ENCODE assay signal across 26 mouse cellular contexts in genomic region chr13:10449502-10449901, GRCm38 (mm10).
"Had no signal": no experiment of that assay in that cellular context is flagged by ENCODE, and none has a peak within 500 bp of the region (broad histone marks: within the 10 kb centered on the region; RNA-seq: fewer than 3 reads in every experiment).

No protein-coding gene starts in this region.

- H3K4me3 ChIP-seq: gastrocnemius, adult 2 months; heart, embryonic 10.5 days; heart, embryonic 12.5 days; hindbrain, embryonic 10.5 days; hindbrain, embryonic 12.5 days; kidney, embryonic 15.5 days; layer of hippocampus, adult 2 months; limb, embryonic 10.5 days; limb, embryonic 12.5 days; liver, embryonic 13.5 days; liver, embryonic 15.5 days had no signal

- H3K4me1 ChIP-seq: heart, embryonic 10.5 days; heart, embryonic 12.5 days; hindbrain, embryonic 10.5 days; hindbrain, embryonic 12.5 days; kidney, embryonic 15.5 days; limb, embryonic 10.5 days; limb, embryonic 12.5 days; liver, embryonic 13.5 days; liver, embryonic 15.5 days had no signal

- H3K4me2 ChIP-seq: heart, embryonic 12.5 days; hindbrain, embryonic 12.5 days; hindbrain, embryonic 14.5 days; kidney, embryonic 15.5 days; limb, embryonic 12.5 days; liver, embryonic 13.5 days; liver, embryonic 15.5 days had no signal

- DNase-seq: gastrocnemius, adult 2 months; gastrocnemius, postnatal 10 days; gastrocnemius, postnatal 25 days; heart, adult 18-20 months; heart, postnatal 10 days; heart, postnatal 4 days; kidney, adult 11 months; kidney, adult 2 months; kidney, adult 9 months; kidney, postnatal 14 days; kidney, postnatal 4 days; liver; liver, embryonic 13.5 days had no signal

- ATAC-seq: hindbrain, embryonic 16.5 days; inflammation-experienced regulatory T-cells, adult 6 months had no signal

- H3K9ac ChIP-seq: heart, embryonic 12.5 days; hindbrain, embryonic 12.5 days; hindbrain, embryonic 14.5 days; kidney, embryonic 15.5 days; limb, embryonic 12.5 days; liver, embryonic 13.5 days; liver, embryonic 15.5 days had no signal

- H3K27me3 ChIP-seq: heart, embryonic 12.5 days; hindbrain, embryonic 12.5 days; kidney, embryonic 15.5 days; limb, embryonic 12.5 days; liver, embryonic 13.5 days; liver, embryonic 15.5 days had no signal

- H3K36me3 ChIP-seq: heart, embryonic 10.5 days; heart, embryonic 12.5 days; hindbrain, embryonic 10.5 days; hindbrain, embryonic 12.5 days; kidney, embryonic 15.5 days; limb, embryonic 10.5 days; limb, embryonic 12.5 days; liver, embryonic 13.5 days; liver, embryonic 15.5 days had no signal

- H3K27ac ChIP-seq: gastrocnemius, adult 2 months; heart, embryonic 10.5 days; hindbrain, embryonic 10.5 days; hindbrain, embryonic 12.5 days; hindbrain, embryonic 14.5 days; kidney, embryonic 15.5 days; kidney, postnatal 0 days; layer of hippocampus, adult 2 months; limb, embryonic 10.5 days; limb, embryonic 12.5 days; liver, embryonic 13.5 days; liver, embryonic 15.5 days had no signal

- H3K9me3 ChIP-seq: heart, embryonic 10.5 days; heart, embryonic 12.5 days; hindbrain, embryonic 10.5 days; hindbrain, embryonic 12.5 days; kidney, embryonic 15.5 days; limb, embryonic 10.5 days; limb, embryonic 12.5 days; liver, embryonic 13.5 days; liver, embryonic 15.5 days had no signal
